Mouse (Mus musculus) forebrain, embryonic 16.5 days (tissue): ENCODE data around the gene Gm17651. TPM values are rescaled to one million over a fixed set of nuclear protein-coding genes. Genes with fewer than 3 reads are reported as not detected.

Source experiments
- ATAC-seq: fragments of 200-750 bp; cut with Nextera tagmentation; 2 replicates; pipeline ENCODE4 v1.8.0; 2017; ENCODE audit warnings: mild to moderate bottlenecking, moderate library complexity
- H3K27ac ChIP-seq: fragments of 300-500 bp; sonication (generic); 2 replicates; pipeline ENCODE4 v1.5.1; 2014; ENCODE audit warnings: low read length, control low read depth
- H3K27me3 ChIP-seq: fragments of 300-500 bp; sonication (generic); replicated peaks from 2 replicates; pipeline ENCODE4 v1.6.1; 2014; ENCODE audit warnings: low read length; ENCODE audit not compliant: control insufficient read depth, insufficient read depth
- H3K36me3 ChIP-seq: fragments of 300-500 bp; sonication (generic); 2 replicates; pipeline ENCODE4 v1.6.1; 2014; ENCODE audit not compliant: control insufficient read depth, insufficient read depth
- H3K4me1 ChIP-seq: fragments of 300-500 bp; sonication (generic); replicated peaks from 2 replicates; pipeline ENCODE4 v1.6.1; 2014; ENCODE audit warnings: low read length; ENCODE audit not compliant: control insufficient read depth, insufficient read depth
- H3K4me2 ChIP-seq: fragments of 300-500 bp; sonication (generic); 2 replicates; pipeline ENCODE4 v1.6.1; 2014; ENCODE audit warnings: mild to moderate bottlenecking, low read length, control low read depth
- H3K4me3 ChIP-seq: fragments of 300-500 bp; sonication (generic); replicated peaks from 2 replicates; pipeline ENCODE4 v1.5.1; 2014; ENCODE audit warnings: mild to moderate bottlenecking, low read length, control low read depth
- H3K9ac ChIP-seq: fragments of 300-500 bp; sonication (generic); replicated peaks from 2 replicates; pipeline ENCODE4 v1.6.1; 2014; ENCODE audit warnings: low read depth, low read length, control low read depth
- H3K9me3 ChIP-seq: fragments of 300-500 bp; sonication (generic); 2 replicates; pipeline ENCODE4 v1.6.1; 2016; ENCODE audit warnings: low read length; ENCODE audit not compliant: control insufficient read depth
- WGBS: fragments of 180-500 bp; shearing (Covaris S2); extraction: QIAGEN DNeasy Blood & Tissue Kit; methylation state at CpG from one replicate; pipeline ENCODE4 v1.1.7; 2014; 5-methylcytosine and 5-hydroxymethylcytosine counted together
- polyA plus RNA-seq: library from polyadenylated mRNA; unstranded; fragments of >200 nt; fragmentation: Nextera tagmentation; extraction: Ambion mirVana; gene quantifications from 2 replicates; pipeline ENCODE4 v1.2.1, GENCODE M21; 2015

The Gm17651 gene
- polyA plus RNA-seq, result not detected in 2 replicates

- WGBS, result 87% methylated on average over 7 of the region's 7 CpGs
- ATAC-seq, result no peak
- H3K9me3 ChIP-seq, result no peaks in the 10 kb centered on the region
- no peak within 1 kb of the TSS for H3K27ac ChIP-seq
- peaks cover 3% of the 10 kb centered on the region; the same call in 1 of the 2 replicates for H3K36me3 ChIP-seq
- no peaks in the 10 kb centered on the region; the same call in 1 of the 2 replicates for H3K27me3 ChIP-seq
- H3K4me2 ChIP-seq, result no peak within 1 kb of the TSS
- no peak within 1 kb of the TSS for H3K4me3 ChIP-seq
- H3K4me1 ChIP-seq, result no peaks in the 10 kb centered on the region
- H3K9ac ChIP-seq, result no peak within 1 kb of the TSS
These were observed at the start of gene Gm17651 for GRCm38 (mm10) chr3:97674644-97675110. Gm17651 (minus strand) TSS chr3:97674694.

DNA sequence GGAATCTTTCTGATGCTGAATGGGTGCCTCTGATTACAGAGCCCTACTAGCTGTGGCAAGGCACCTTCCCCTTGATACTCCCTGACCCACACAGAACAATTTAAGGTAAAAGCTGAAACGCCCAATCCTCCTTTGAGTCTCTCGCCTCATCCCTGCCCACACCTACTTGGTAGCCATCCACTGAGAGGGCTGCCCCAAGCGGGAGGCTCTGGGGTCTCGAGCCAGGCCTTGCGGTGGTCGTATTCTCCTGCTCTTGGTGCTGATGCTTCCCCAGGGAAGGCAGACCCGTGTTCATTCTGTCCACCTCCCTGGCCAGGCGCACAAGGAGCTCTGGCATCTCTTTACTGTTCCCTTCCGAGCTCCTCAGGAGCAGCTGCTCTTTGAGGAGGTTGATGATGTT, 44.6 kb upstream of the Gm17651 start:
- no peak overlapping the region for H3K9ac ChIP-seq
- no peaks in the 10 kb centered on the region for H3K9me3 ChIP-seq
- 87% methylated on average over 9 of the region's 9 CpGs for WGBS
- H3K4me3 ChIP-seq, result no peak overlapping the region
- no peak for ATAC-seq
- peaks cover 6% of the 10 kb centered on the region for H3K36me3 ChIP-seq
- H3K4me1 ChIP-seq, result no peaks in the 10 kb centered on the region
- H3K27me3 ChIP-seq, result no peaks in the 10 kb centered on the region
- no peak overlapping the region for H3K4me2 ChIP-seq
- H3K27ac ChIP-seq, result no peak overlapping the region

- Histone ChIP-seq H3K27me3 (no peaks in the 10 kb centered on the region), H3K9me3 (no peaks in the 10 kb centered on the region), H3K4me3 (no peak overlapping the region), H3K27ac (no peak overlapping the region), H3K9ac (no peak overlapping the region), H3K4me1 (no peaks in the 10 kb centered on the region), H3K4me2 (no peak overlapping the region), H3K36me3 (peaks cover 6% of the 10 kb centered on the region)
- no peak for ATAC-seq
- 75% methylated on average over 1 of the region's 1 CpGs for WGBS
These were observed 41.4 kb upstream of the Gm17651 start for GRCm38 (mm10) chr3:97715922-97716321.

- no peak overlapping the region for H3K4me2 ChIP-seq
- no peak for ATAC-seq
- WGBS, result 73% methylated on average over 5 of the region's 5 CpGs
These were observed 36.4 kb upstream of the Gm17651 start for GRCm38 (mm10) chr3:97710881-97711280.

DNA sequence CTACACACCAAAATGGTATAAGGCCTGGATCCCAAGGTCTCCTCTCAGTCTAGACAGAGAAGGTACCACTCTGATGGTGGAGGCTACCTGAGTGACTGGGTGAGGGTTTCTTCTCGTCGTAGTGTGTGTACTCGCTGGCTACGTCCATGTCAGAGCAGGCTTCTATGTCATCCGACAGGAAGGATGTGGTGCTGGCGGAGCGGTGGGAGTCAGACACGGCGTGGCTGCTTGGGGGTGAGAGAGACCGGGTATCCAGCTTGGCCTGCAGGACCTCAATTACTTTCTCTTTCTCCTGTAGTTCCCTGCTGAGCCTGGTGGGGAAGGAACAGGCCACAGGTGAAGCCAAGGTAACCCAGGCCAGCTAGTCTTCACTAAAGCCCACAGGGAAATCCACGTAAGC, 35.6 kb upstream of the Gm17651 start:
- Histone ChIP-seq H3K27ac (no peak overlapping the region), H3K4me2 (no peak overlapping the region), H3K36me3 (no peaks in the 10 kb centered on the region; the same call in 1 of the 2 replicates), H3K9me3 (no peaks in the 10 kb centered on the region), H3K9ac (no peak overlapping the region), H3K27me3 (no peaks in the 10 kb centered on the region), H3K4me1 (no peaks in the 10 kb centered on the region), H3K4me3 (no peak overlapping the region)
- ATAC-seq, result no peak
- 92% methylated on average over 11 of the region's 11 CpGs for WGBS

More at GRCm38 (mm10) chr3:97710881-97711280, 36.4 kb upstream of the Gm17651 start:
- no peak overlapping the region for H3K9ac ChIP-seq
- no peaks in the 10 kb centered on the region for H3K27me3 ChIP-seq
- no peak overlapping the region for H3K4me3 ChIP-seq
- H3K9me3 ChIP-seq, result no peaks in the 10 kb centered on the region
- no peak overlapping the region for H3K27ac ChIP-seq
- H3K4me1 ChIP-seq, result no peaks in the 10 kb centered on the region
- no peaks in the 10 kb centered on the region; the same call in 1 of the 2 replicates for H3K36me3 ChIP-seq

GRCm38 (mm10) chr3:97706561-97706960, 32.1 kb upstream of the Gm17651 start:
- Histone ChIP-seq H3K9ac (no peak overlapping the region), H3K36me3 (no peaks in the 10 kb centered on the region), H3K4me1 (no peaks in the 10 kb centered on the region), H3K4me3 (no peak overlapping the region), H3K27me3 (no peaks in the 10 kb centered on the region), H3K9me3 (no peaks in the 10 kb centered on the region), H3K27ac (no peak overlapping the region), H3K4me2 (no peak overlapping the region)
- 94% methylated on average over 4 of the region's 4 CpGs for WGBS
- ATAC-seq, result no peak

DNA sequence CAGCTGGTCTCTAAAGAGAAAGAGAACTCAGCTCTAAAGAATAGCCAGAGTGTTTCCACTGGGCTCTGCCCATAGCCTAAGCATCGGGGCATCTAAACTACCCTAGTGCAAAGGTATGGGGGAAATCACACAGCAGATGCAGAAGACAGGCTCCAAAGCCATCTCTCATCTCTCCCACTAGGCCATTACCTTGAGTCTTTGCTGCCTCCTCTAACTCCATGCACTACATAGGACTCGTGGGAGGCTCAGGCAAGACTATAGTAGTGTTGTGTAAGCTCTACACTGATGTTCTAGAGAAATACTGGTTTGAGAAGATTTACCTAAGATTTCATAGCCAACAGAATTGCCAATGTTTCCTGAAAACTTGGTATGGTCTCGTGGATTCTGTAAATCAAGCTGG, 31.0 kb upstream of the Gm17651 start:
- WGBS, result 78% methylated on average over 3 of the region's 3 CpGs
- H3K9ac ChIP-seq, result no peak overlapping the region

GRCm38 (mm10) chr3:97702448-97703080, 28.1 kb upstream of the Gm17651 start:
- no peaks in the 10 kb centered on the region for H3K36me3 ChIP-seq
- H3K27me3 ChIP-seq, result no peaks in the 10 kb centered on the region
- 90% methylated on average over 11 of the region's 11 CpGs for WGBS

More for the DNA sequence above, 31.0 kb upstream of the Gm17651 start:
- Histone ChIP-seq H3K4me1 (no peaks in the 10 kb centered on the region), H3K4me2 (no peak overlapping the region), H3K27me3 (no peaks in the 10 kb centered on the region), H3K27ac (no peak overlapping the region), H3K4me3 (no peak overlapping the region), H3K36me3 (no peaks in the 10 kb centered on the region), H3K9me3 (no peaks in the 10 kb centered on the region)
- ATAC-seq, result no peak

DNA sequence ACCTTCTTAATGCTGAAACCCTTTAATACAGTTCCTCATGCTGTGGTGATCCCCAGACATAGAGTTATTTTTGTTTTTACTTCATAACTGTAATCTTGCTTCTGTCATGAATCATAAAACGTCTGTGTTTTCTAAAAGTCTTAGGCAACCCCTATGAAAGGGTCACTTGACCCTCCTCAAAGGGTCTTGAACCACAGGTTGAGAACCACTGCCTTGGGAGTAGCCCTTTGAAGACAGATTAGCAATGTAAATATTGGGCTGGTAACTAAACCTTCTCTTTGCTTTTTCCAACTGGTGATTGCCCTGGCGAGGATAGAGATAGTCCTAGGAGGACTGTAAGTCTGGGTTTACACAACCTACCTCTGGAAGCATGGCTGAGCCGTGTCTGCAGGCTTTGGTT, 26.7 kb upstream of the Gm17651 start:
- no peak for ATAC-seq
- WGBS, result 75% methylated on average over 3 of the region's 3 CpGs
- no peak overlapping the region for H3K9ac ChIP-seq
- H3K4me3 ChIP-seq, result no peak overlapping the region
- peaks cover 2% of the 10 kb centered on the region; the same call in 1 of the 2 replicates for H3K36me3 ChIP-seq
- H3K4me1 ChIP-seq, result no peaks in the 10 kb centered on the region
- no peak overlapping the region for H3K27ac ChIP-seq
- H3K4me2 ChIP-seq, result no peak overlapping the region
- no peaks in the 10 kb centered on the region for H3K9me3 ChIP-seq
- no peaks in the 10 kb centered on the region for H3K27me3 ChIP-seq

More at GRCm38 (mm10) chr3:97702448-97703080, 28.1 kb upstream of the Gm17651 start:
- no peak for ATAC-seq
- Histone ChIP-seq H3K9me3 (no peaks in the 10 kb centered on the region), H3K4me2 (no peak overlapping the region), H3K4me1 (no peaks in the 10 kb centered on the region), H3K27ac (no peak overlapping the region), H3K4me3 (no peak overlapping the region), H3K9ac (no peak overlapping the region)
